Mouse (Mus musculus) large intestine, adult 2 months (tissue): ENCODE measurements at regions not wholly inside any gene's neighbourhood (a gene's known extent, or its start where the extent isn't known, plus 50 kb on each side); places are given as distances from the start of the nearest gene placed in this dataset.

Experiments used
- DNase-seq: peaks from one replicate; pipeline ENCODE4 v3.0.0-alpha.2; 2012; ENCODE audit warnings: low read depth, low spot score
- WGBS: fragments of 180-500 bp; shearing (Covaris S2); methylation state at CpG from one replicate; pipeline ENCODE4 v1.1.7; 2018; 5-methylcytosine and 5-hydroxymethylcytosine counted together

GRCm38 (mm10) chr4:31381069-31381969 lies 582.6 kb upstream of the Map3k7 start:
- no peak for DNase-seq
- WGBS: 90% methylated on average over 8 of the region's 8 CpGs

DNA sequence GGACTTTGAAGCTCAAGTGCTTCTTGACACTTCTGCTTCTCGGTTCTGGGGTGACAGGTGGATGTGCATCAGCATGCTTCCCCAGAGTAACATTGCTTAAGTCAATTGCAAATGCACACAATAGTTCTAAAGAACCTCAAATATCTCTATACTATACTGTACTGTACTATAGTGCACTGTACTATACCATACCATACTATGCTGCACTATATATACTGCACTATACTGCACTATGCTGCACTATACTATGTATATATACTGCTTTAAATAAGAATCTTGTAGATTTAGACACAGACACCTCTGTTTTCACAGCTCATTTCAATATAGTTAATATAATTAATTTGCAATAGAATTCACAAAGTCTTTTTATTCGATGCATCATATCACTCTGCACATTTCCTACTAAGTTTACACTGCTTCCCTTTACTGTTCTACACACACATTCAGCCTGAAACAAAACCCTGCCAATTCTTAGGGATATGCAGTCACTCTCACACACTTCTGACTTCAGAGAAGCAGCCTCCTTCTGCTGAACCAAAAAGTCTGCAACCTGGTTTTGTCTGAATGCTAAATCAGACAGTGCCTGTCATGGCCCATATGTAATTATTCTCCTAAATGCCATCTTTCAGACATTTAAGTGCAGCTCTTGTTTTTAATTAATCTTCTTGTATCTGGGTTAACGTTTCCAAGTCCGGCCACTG lies 570.8 kb upstream of the Map3k7 start:
- 76% methylated on average over 4 of the region's 4 CpGs for WGBS
- no peak for DNase-seq

- 50% methylated on average over 4 of the region's 4 CpGs for WGBS
- no peak for DNase-seq
Observed at GRCm38 (mm10) chr4:31395538-31395937, 568.4 kb upstream of the Map3k7 start.

DNA sequence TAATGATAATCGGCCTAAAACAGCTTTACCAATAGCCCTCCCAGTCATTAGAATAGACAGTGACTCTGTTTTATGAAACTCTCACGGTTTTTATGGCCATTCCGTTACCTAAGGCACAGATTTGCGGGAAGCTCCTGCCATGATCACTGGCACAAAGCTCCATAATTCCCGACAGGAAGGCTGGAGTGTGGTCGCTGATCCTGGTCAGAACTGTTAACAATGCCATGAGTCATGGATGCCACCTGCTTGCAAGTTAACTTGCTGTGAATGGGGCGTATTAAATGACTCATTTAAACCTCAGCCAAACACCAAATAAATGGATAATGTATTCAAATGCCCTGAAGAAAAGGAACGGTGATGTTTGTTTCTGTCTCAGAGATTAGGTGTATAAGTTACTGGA lies 559.9 kb upstream of the Map3k7 start:
- DNase-seq: no peak
- WGBS: 42% methylated on average over 8 of the region's 8 CpGs

DNA sequence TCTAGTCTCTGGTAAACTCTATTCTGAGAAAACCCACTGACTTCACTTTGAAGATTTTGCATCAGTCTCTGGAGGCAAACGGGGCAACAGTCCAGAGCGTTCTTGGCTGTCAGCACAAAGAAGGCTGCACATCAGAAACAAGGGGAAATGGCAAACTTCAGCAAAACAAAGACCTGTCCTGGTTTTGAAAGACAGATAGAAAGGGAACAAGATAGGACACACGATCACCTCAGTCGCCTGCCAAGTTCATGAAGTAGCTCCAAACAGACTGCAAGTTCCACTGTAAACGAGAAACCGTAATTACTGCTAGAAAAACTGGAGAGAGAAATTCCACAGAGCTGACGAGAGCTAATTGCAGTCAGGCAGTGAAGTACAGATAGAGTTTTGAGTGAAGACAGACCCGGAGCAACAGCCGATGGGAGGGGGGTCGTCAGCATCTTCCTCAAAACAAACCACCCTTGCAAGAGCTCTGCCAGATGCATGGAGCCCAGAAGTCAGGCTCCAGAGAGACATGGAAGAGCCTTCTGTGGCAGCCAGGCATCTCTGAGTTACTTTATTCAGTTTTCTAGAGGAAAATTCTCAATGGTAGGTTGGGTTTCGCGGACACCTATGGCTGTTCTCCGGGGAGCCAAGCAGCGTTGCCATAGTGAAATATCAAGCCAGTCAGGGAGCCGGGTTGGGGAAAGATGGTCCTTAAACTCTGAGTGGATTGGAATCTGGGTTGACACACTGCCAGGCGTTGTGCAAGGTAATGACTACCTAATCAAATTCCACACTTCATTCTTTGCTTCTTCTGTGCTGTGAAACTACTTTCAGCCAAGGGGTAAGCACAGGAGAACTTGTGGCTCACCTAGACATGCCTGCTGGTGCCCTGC lies 558.8 kb upstream of the Map3k7 start:
- WGBS: 49% methylated on average over 16 of the region's 16 CpGs
- DNase-seq: no peak

GRCm38 (mm10) chr4:31410157-31410556 lies 553.7 kb upstream of the Map3k7 start:
- DNase-seq: no peak
- 90% methylated on average over 3 of the region's 3 CpGs for WGBS

DNA sequence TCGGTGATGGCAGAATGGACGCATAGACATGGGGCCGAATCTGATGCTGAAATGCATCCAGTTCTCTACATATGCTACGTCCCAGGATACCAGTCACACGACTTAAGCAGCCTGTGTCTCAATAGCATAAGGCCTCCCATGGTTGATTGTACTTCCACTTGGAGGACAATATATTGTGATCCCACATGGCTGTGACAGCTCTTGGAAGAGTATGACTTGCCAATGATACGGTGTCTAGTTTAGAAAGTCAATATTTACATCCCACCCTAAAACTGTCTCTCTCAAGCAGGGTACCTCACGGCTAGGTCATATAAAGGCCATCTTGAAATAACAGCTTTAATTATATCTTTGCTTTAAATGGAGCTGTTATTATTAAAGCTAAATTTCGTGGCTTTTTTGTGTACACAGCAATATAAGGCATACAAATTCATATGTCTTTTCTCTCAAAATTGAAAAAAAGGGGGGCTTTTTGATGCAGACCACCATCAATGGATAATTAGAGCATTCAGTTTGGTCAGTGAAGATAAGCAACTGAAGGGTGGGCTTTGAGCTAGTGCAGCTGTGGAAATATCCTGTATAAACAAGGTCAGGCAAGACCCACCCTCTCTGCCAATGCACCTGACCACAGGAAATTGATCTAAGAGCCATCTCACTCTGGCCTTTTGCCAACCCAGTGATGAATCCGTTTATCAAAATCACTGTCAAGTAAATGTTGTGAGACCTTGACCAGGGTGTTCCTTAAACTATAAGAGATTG lies 551.9 kb upstream of the Map3k7 start:
- no peak for DNase-seq
- 55% methylated on average over 9 of the region's 9 CpGs for WGBS

DNA sequence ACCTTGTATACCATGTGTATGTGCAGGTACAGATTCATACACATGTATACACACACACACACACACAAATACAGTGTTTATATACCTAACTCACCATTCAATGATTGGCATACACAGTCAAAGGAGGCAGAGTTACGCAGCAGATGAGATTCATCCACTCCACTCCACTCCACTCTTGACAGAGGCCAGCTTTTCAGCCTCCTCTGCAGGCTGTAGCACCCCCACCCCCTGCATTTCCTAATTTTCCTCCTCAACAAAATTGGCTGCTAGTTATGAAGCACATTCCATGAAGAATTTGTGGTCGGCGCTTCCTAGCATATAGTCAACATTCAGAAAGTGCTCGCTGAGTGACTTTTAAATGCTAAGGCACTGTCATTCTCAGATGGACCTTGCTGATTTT lies 546.7 kb upstream of the Map3k7 start:
- WGBS: 79% methylated on average over 4 of the region's 4 CpGs
- no peak for DNase-seq

GRCm38 (mm10) chr4:31419240-31419639 lies 544.7 kb upstream of the Map3k7 start:
- 13% methylated on average over 6 of the region's 6 CpGs for WGBS
- DNase-seq: peak; percentile 28

DNA sequence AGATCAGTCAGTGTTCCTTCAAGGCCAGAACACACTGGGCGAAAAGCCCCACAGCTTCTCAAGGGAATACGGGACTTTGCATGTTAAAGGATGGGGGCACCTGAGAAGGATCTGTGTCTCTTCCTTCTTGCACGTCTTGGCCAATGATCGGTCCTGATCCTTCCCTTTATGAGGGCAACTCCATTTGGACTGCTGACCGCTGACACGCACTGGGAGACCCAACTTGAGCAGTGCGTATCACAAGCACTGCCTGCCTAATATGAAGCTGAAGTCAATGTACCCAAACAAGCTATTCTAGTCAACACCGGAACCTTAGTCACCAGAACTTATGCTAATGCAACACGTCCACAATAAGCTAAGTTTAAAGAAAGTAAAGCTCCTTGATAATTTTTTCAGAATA lies 543.7 kb upstream of the Map3k7 start:
- 94% methylated on average over 9 of the region's 9 CpGs for WGBS
- no peak for DNase-seq

GRCm38 (mm10) chr4:31421386-31421785 lies 542.5 kb upstream of the Map3k7 start:
- WGBS: 54% methylated on average over 5 of the region's 5 CpGs
- no peak for DNase-seq

DNA sequence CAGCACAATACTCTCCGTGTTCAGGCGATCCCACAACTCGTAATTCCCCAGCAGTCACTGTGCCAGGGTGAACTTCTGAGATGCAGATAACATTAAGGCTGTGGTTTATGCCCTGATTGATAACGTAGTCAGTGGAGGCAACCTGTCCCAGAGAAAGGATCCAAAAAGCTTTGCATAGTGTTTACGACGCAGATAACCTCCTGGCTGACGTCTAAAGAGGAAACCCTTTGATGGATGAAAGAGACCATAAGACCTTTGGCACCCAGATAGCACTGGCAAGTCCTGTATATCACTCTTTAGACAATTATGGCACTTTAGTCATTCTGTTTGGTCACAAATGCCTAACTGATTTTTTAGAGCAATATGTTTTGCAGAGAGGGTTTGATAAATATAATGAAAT lies 538.8 kb upstream of the Map3k7 start:
- 18% methylated on average over 7 of the region's 7 CpGs for WGBS
- no peak for DNase-seq

DNA sequence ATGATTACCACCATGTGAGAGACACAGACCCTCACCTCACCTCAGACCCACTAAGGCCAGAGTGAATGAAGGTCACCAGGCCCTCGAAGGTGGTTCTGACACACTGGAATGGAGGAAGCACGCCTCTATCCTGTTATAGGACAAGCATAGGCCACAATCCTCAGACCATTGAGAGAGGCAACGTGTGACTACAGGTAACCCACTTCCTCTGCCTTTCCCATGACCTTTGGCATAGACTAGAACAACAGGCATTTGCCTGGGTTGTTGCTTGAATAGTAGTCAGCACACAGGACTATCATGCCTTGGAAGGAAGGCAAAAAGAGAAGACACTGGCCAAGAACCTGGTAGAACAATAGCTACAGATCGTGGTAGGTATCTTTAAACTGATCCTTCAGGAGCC lies 538.2 kb upstream of the Map3k7 start:
- no peak for DNase-seq
- 31% methylated on average over 4 of the region's 4 CpGs for WGBS

GRCm38 (mm10) chr4:31426169-31427030 lies 537.5 kb upstream of the Map3k7 start:
- no peak for DNase-seq
- 22% methylated on average over 7 of the region's 7 CpGs for WGBS

GRCm38 (mm10) chr4:31433943-31434342 lies 530.0 kb upstream of the Map3k7 start:
- no peak for DNase-seq
- WGBS: 89% methylated on average over 7 of the region's 7 CpGs

DNA sequence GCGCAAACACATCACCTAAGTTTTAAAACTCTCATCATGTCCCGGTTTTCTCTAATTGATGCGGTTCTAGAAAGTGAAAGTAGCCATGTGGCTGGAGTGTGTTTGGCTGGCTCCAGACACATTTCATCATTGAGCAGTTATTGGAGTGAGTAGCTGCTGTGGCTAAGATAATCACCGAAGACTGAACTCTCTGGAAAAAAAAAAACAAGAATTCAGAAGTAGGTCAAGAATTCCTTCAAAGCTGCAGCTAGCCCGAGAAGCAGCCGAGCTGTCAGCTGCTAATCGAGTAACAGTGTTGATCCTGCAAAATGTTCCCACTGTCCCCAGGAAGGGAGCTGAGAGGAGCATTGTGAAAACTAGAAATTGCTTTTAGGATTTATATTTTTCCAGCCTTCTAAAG lies 509.0 kb upstream of the Map3k7 start:
- WGBS: 35% methylated on average over 7 of the region's 7 CpGs
- DNase-seq: no peak

GRCm38 (mm10) chr4:31455466-31455865 lies 508.4 kb upstream of the Map3k7 start:
- WGBS: 43% methylated on average over 4 of the region's 4 CpGs
- DNase-seq: no peak

GRCm38 (mm10) chr4:31462456-31462855 lies 501.4 kb upstream of the Map3k7 start:
- DNase-seq: no peak
- WGBS: 57% methylated on average over 4 of the region's 4 CpGs
